Mouse (Mus musculus): Measurements from ENCODE around the gene Cmip. TPM values are rescaled to one million over a fixed set of nuclear protein-coding genes. Genes with fewer than 3 reads are reported as not detected.

Cmip gene
- polyA plus RNA-seq, 1 experiment from 2014 or later, result 47.1 TPM

GRCm38 (mm10) chr8:117474944-117475343 lies 218.1 kb downstream of the Cmip start:
- no peak overlapping the region for H3K4me3 ChIP-seq (ENCODE audit: low read depth, low read length)
- H3K4me2 ChIP-seq (replicated peaks; ENCODE audit: low read depth), result no peak overlapping the region
- H3K9ac ChIP-seq (ENCODE audit: low read depth, low read length), result no peak overlapping the region
- H3K27ac ChIP-seq (ENCODE audit: low read depth, low read length), result no peak overlapping the region
- H3K27me3 ChIP-seq (replicated peaks; ENCODE audit: control insufficient read depth, insufficient read depth, low read length), result 0 out of 2 replicates have a peak, but pooled peaks cover 4% of the 10 kb centered on the region
- peak; percentile 94 for TF ChIP-seq CTCF (IDR thresholded peaks at IDR 0.05; ENCODE audit: low read depth)
- H3K9me3 ChIP-seq (ENCODE audit: control insufficient read depth), result 0 out of 2 replicates have a peak, but pooled peaks cover 2% of the 10 kb centered on the region
- no peaks in the 10 kb centered on the region for H3K4me1 ChIP-seq (replicated peaks; ENCODE audit: control insufficient read depth, insufficient read depth, low read length)
- ATAC-seq, result peak; percentile 32; the same call in 1 of the 2 replicates
- no peaks in the 10 kb centered on the region for H3K36me3 ChIP-seq (ENCODE audit: control insufficient read depth, insufficient read depth)
- WGBS, result 3% methylated on average over 5 of the region's 5 CpGs

DNA sequence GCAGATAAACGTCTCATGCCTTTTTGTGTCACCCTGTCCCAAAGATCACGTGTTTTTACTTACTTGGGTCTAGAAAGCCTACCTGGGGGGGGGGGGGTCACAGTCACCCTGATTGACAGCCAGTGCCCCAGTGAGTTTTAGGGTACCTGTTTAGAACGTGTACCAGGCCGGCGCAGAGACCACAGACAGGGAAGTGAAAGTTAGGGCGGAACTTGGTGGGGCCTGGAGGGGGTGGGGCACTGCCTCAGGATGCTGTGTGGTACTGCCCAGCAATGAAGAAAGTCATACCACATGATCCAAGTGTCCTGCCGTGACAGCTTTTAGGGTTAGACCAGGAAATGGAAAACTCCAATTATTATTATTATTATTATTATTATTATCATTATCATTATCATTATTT lies 219.0 kb downstream of the Cmip start:
- no peak overlapping the region for H3K4me3 ChIP-seq (ENCODE audit: low read depth, low read length)
- H3K36me3 ChIP-seq (ENCODE audit: control insufficient read depth, insufficient read depth), result no peaks in the 10 kb centered on the region
- H3K27me3 ChIP-seq (replicated peaks; ENCODE audit: control insufficient read depth, insufficient read depth, low read length), result 0 out of 2 replicates have a peak, but pooled peaks cover 3% of the 10 kb centered on the region
- no peak for TF ChIP-seq CTCF (IDR thresholded peaks at IDR 0.05; ENCODE audit: low read depth)
- no peak overlapping the region for H3K9ac ChIP-seq (ENCODE audit: low read depth, low read length)
- H3K4me1 ChIP-seq (replicated peaks; ENCODE audit: control insufficient read depth, insufficient read depth, low read length), result no peaks in the 10 kb centered on the region
- H3K27ac ChIP-seq (ENCODE audit: low read depth, low read length), result no peak overlapping the region
- H3K4me2 ChIP-seq (replicated peaks; ENCODE audit: low read depth), result no peak overlapping the region
- H3K9me3 ChIP-seq (ENCODE audit: control insufficient read depth), result 0 out of 2 replicates have a peak, but pooled peaks cover 2% of the 10 kb centered on the region
- WGBS, result 65% methylated on average over 7 of the region's 7 CpGs
- ATAC-seq, result no peak

GRCm38 (mm10) chr8:117478082-117478481 lies 221.2 kb downstream of the Cmip start:
- Histone ChIP-seq H3K4me1 (replicated peaks; ENCODE audit: control insufficient read depth, insufficient read depth, low read length) (no peaks in the 10 kb centered on the region), H3K4me3 (ENCODE audit: low read depth, low read length) (no peak overlapping the region), H3K4me2 (replicated peaks; ENCODE audit: low read depth) (no peak overlapping the region), H3K9ac (ENCODE audit: low read depth, low read length) (no peak overlapping the region), H3K36me3 (ENCODE audit: control insufficient read depth, insufficient read depth) (no peaks in the 10 kb centered on the region), H3K27ac (ENCODE audit: low read depth, low read length) (no peak overlapping the region), H3K9me3 (ENCODE audit: control insufficient read depth) (0 out of 2 replicates have a peak, but pooled peaks cover 2% of the 10 kb centered on the region), H3K27me3 (replicated peaks; ENCODE audit: control insufficient read depth, insufficient read depth, low read length) (no peaks in the 10 kb centered on the region)
- ATAC-seq, result no peak
- TF ChIP-seq CTCF (IDR thresholded peaks at IDR 0.05; ENCODE audit: low read depth), result no peak

DNA sequence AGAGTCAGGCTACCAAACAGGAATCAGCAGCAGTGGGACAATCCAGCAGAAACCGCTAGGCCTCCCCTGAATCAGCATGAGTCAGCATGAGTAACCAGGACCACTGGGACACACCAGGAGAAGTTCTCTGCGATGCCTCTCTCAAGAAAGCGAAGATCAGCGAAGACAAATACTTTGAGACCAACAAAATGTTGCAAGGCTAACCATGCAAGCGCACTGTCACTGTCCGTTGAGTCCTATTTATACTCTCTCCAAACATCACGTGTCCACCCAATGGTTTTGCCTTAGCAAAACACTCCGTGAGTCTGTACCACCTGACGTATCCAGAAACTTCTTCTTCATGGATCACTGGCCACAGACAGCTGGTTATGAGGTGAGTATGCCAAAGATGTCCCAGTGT lies 223.1 kb downstream of the Cmip start:
- Histone ChIP-seq H3K27me3 (replicated peaks; ENCODE audit: control insufficient read depth, insufficient read depth, low read length) (no peaks in the 10 kb centered on the region), H3K4me3 (ENCODE audit: low read depth, low read length) (no peak overlapping the region), H3K4me2 (replicated peaks; ENCODE audit: low read depth) (no peak overlapping the region), H3K9ac (ENCODE audit: low read depth, low read length) (no peak overlapping the region), H3K27ac (ENCODE audit: low read depth, low read length) (no peak overlapping the region), H3K36me3 (ENCODE audit: control insufficient read depth, insufficient read depth) (no peaks in the 10 kb centered on the region), H3K4me1 (replicated peaks; ENCODE audit: control insufficient read depth, insufficient read depth, low read length) (no peaks in the 10 kb centered on the region), H3K9me3 (ENCODE audit: control insufficient read depth) (0 out of 2 replicates have a peak, but pooled peaks cover 2% of the 10 kb centered on the region)
- no peak for TF ChIP-seq CTCF (IDR thresholded peaks at IDR 0.05; ENCODE audit: low read depth)
- no peak for ATAC-seq
- 95% methylated on average over 9 of the region's 9 CpGs for WGBS

GRCm38 (mm10) chr8:117480516-117480915 lies 223.7 kb downstream of the Cmip start:
- H3K9ac ChIP-seq (ENCODE audit: low read depth, low read length), result no peak overlapping the region

GRCm38 (mm10) chr8:117481830-117482229 lies 225.0 kb downstream of the Cmip start:
- Histone ChIP-seq H3K4me1 (replicated peaks; ENCODE audit: control insufficient read depth, insufficient read depth, low read length) (no peaks in the 10 kb centered on the region), H3K36me3 (ENCODE audit: control insufficient read depth, insufficient read depth) (no peaks in the 10 kb centered on the region), H3K27ac (ENCODE audit: low read depth, low read length) (no peak overlapping the region), H3K9me3 (ENCODE audit: control insufficient read depth) (0 out of 2 replicates have a peak, but pooled peaks cover 2% of the 10 kb centered on the region), H3K9ac (ENCODE audit: low read depth, low read length) (no peak overlapping the region), H3K27me3 (replicated peaks; ENCODE audit: control insufficient read depth, insufficient read depth, low read length) (no peaks in the 10 kb centered on the region), H3K4me2 (replicated peaks; ENCODE audit: low read depth) (no peak overlapping the region), H3K4me3 (ENCODE audit: low read depth, low read length) (no peak overlapping the region)
- no peak for ATAC-seq
- no peak for TF ChIP-seq CTCF (IDR thresholded peaks at IDR 0.05; ENCODE audit: low read depth)
- WGBS, result 66% methylated on average over 5 of the region's 5 CpGs

More at GRCm38 (mm10) chr8:117480516-117480915, 223.7 kb downstream of the Cmip start:
- H3K9me3 ChIP-seq (ENCODE audit: control insufficient read depth), result 0 out of 2 replicates have a peak, but pooled peaks cover 2% of the 10 kb centered on the region
- H3K4me3 ChIP-seq (ENCODE audit: low read depth, low read length), result no peak overlapping the region
- H3K4me2 ChIP-seq (replicated peaks; ENCODE audit: low read depth), result no peak overlapping the region
- H3K27ac ChIP-seq (ENCODE audit: low read depth, low read length), result no peak overlapping the region
- H3K27me3 ChIP-seq (replicated peaks; ENCODE audit: control insufficient read depth, insufficient read depth, low read length), result no peaks in the 10 kb centered on the region
- no peak for TF ChIP-seq CTCF (IDR thresholded peaks at IDR 0.05; ENCODE audit: low read depth)
- H3K36me3 ChIP-seq (ENCODE audit: control insufficient read depth, insufficient read depth), result no peaks in the 10 kb centered on the region
- H3K4me1 ChIP-seq (replicated peaks; ENCODE audit: control insufficient read depth, insufficient read depth, low read length), result no peaks in the 10 kb centered on the region
- no peak for ATAC-seq
- 68% methylated on average over 5 of the region's 5 CpGs for WGBS

DNA sequence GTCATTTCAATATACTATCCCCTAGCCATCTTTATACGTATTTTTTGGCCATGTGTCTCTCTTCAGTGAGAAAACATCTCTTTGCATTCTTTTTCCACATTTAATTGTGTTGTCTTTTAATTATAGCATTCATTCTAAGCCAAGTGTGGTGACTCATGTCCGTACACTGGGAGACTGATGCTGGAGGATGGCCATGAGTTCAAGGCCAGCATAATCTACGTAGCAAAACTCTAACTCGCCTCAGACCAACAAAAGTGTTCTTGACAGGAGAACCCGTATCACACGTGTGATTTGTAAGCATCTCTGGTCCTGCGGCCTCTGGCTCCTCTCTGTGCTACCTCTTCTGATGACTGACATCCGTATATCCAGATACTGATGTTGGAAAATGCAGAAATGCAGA lies 227.9 kb downstream of the Cmip start:
- Histone ChIP-seq H3K27me3 (replicated peaks; ENCODE audit: control insufficient read depth, insufficient read depth, low read length) (no peaks in the 10 kb centered on the region), H3K27ac (ENCODE audit: low read depth, low read length) (no peak overlapping the region), H3K4me3 (ENCODE audit: low read depth, low read length) (no peak overlapping the region), H3K4me2 (replicated peaks; ENCODE audit: low read depth) (no peak overlapping the region), H3K9me3 (ENCODE audit: control insufficient read depth) (0 out of 2 replicates have a peak, but pooled peaks cover 1% of the 10 kb centered on the region), H3K4me1 (replicated peaks; ENCODE audit: control insufficient read depth, insufficient read depth, low read length) (no peaks in the 10 kb centered on the region), H3K9ac (ENCODE audit: low read depth, low read length) (no peak overlapping the region), H3K36me3 (ENCODE audit: control insufficient read depth, insufficient read depth) (no peaks in the 10 kb centered on the region)
- TF ChIP-seq CTCF (IDR thresholded peaks at IDR 0.05; ENCODE audit: low read depth), result no peak
- 82% methylated on average over 8 of the region's 8 CpGs for WGBS
- ATAC-seq, result no peak
